Comparison of ENCODE assay signal across 8 mouse cellular contexts in the genomic region with DNA sequence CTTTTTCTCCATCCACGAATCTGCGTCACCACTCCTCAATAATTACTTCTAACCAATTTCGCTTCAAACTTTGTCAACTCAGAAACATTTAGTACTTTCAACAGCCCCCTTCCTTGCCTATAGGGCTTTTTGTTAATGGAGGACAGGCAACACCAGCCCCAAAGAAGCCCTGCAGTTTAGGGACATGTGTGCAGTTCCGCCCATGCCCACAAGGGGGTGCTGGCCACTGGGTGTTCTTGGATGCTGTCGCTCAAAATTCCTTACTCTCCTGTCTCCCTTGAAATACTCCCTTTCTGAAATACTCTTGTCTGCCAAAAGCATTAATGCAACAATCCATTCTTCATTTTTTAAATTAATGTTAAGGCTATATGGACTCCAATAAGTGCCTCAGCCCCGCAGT.
DNase-seq lines count a peak whose midpoint lies in the region; TF ChIP-seq lines count a peak whose summit lies in the region.

No protein-coding gene starts in this region.

- no peaks in the 10 kb centered on the region; the same call in 1 of the 2 replicates for H3K27me3 ChIP-seq in cerebellum, adult 2 months (ENCODE audit: control insufficient read depth, insufficient read depth, low read length)
- peaks cover 55% of the 10 kb centered on the region for H3K27me3 ChIP-seq in limb, embryonic 10.5 days (ENCODE audit: low read depth, poor library complexity, severe bottlenecking)

- WGBS in cerebellum, adult 2 months, result 72% methylated on average over 6 of the region's 6 CpGs
- 80% methylated on average over 6 of the region's 6 CpGs for WGBS in limb, embryonic 10.5 days

- H3K4me1 ChIP-seq in cerebellum, adult 2 months (ENCODE audit: control insufficient read depth, insufficient read depth, low read length), result no peaks in the 10 kb centered on the region
- H3K4me1 ChIP-seq in limb, embryonic 10.5 days, result peaks cover 19% of the 10 kb centered on the region

- no peak overlapping the region for H3K4me3 ChIP-seq in cerebellum, adult 2 months (replicated peaks; ENCODE audit: insufficient read depth, low read depth, low read length)
- no peak overlapping the region for H3K4me3 ChIP-seq in limb, embryonic 10.5 days

- DNase-seq in cerebellum, adult 2 months, result peak; percentile 44 to 52
- no peak for DNase-seq in cerebellum, adult 9-11 months
- peak; percentile 60 for DNase-seq in ovary, postnatal 14 days (ENCODE audit: low spot score)
- DNase-seq in ovary, postnatal 10 days (ENCODE audit: low spot score), result no peak
- DNase-seq in c-Kit-negative CD71-positive TER-119-positive erythroid progenitor cells, embryonic 14.5 days (ENCODE audit: low read depth, low spot score), result peak; percentile 36
- peak; percentile 70 for DNase-seq in gastrocnemius, postnatal 10 days
- DNase-seq in limb, embryonic 10.5 days (ENCODE audit: low spot score), result peak; percentile 78
- peak; percentile 31 for DNase-seq in retina, postnatal 7 days (ENCODE audit: low read depth, low spot score)

- no peaks in the 10 kb centered on the region for H3K36me3 ChIP-seq in limb, embryonic 10.5 days

- no peak overlapping the region for H3K27ac ChIP-seq in cerebellum, adult 2 months (ENCODE audit: insufficient read depth, low read length)
- no peak overlapping the region for H3K27ac ChIP-seq in limb, embryonic 10.5 days

- H3K9me3 ChIP-seq in limb, embryonic 10.5 days (replicated peaks), result no peaks in the 10 kb centered on the region

- no peak for TF ChIP-seq POLR2A in cerebellum, adult 2 months (IDR thresholded peaks at IDR 0.05; ENCODE audit: borderline replicate concordance, insufficient read depth, low read length)

- peak; percentile 78 for TF ChIP-seq CTCF in cerebellum, adult 2 months (IDR thresholded peaks at IDR 0.05; ENCODE audit: borderline replicate concordance, insufficient read depth, low read depth, low read length)

Comparison
In these comparisons a context has a peak if more than half of its experiments do, and no peak if none do; other contexts are left out.
1. DNase-seq: peak in cerebellum, adult 2 months (2 of 2), ovary, postnatal 14 days (single experiment), c-Kit-negative CD71-positive TER-119-positive erythroid progenitor cells, embryonic 14.5 days (single experiment), gastrocnemius, postnatal 10 days (single experiment), limb, embryonic 10.5 days (single experiment) and retina, postnatal 7 days (single experiment); none in cerebellum, adult 9-11 months (single experiment) and ovary, postnatal 10 days (single experiment).